In the genomic region with DNA sequence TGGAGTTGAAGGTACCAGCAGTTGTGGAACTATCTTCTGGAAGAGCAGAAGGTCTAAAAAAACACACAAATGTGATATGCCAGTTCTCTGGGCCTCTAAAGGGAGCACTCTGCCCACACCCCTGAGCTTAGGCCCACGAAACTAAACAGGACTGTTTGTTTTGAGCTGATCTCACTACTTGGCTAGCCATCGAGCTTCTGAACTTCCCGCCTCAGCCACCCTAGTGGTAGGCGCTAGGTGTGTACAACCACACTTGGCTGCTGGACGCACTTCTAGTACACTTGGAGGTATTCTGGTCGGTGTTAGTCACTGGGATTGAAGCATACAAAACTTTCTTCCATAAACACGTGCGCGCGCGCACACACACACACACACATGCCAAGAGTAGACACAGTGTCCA, we compare ENCODE assay signal across 29 mouse cellular contexts. TPM values are rescaled to one million over a fixed set of nuclear protein-coding genes. Genes with fewer than 3 reads are reported as not detected.
DNase-seq lines count a peak whose midpoint lies in the region; ATAC-seq and TF ChIP-seq lines count a peak whose summit lies in the region.
"Had no signal": no experiment of that assay in that cellular context is flagged by ENCODE, and none has a peak within 500 bp of the region (broad histone marks: within the 10 kb centered on the region; RNA-seq: fewer than 3 reads in every experiment).

No protein-coding gene starts in this region.

- H3K9ac ChIP-seq in liver, postnatal 0 days (replicated peaks), result no peak overlapping the region
- H3K9ac ChIP-seq: embryonic facial prominence, embryonic 12.5 days; forebrain, embryonic 13.5 days; forebrain, embryonic 15.5 days; forebrain, postnatal 0 days had no signal

- no peaks in the 10 kb centered on the region for H3K27me3 ChIP-seq in liver, postnatal 0 days (ENCODE audit: insufficient read depth, low read length)
- H3K27me3 ChIP-seq: embryonic facial prominence, embryonic 12.5 days; forebrain, embryonic 13.5 days; forebrain, embryonic 15.5 days had no signal

- H3K27ac ChIP-seq in liver, postnatal 0 days (ENCODE audit: low read depth), result no peak overlapping the region
- H3K27ac ChIP-seq in brown adipose tissue, adult 24 weeks (replicated peaks; ENCODE audit: low read depth, low read length), result peak overlapping the region; percentile 59
- H3K27ac ChIP-seq: embryonic facial prominence, embryonic 10.5 days; embryonic facial prominence, embryonic 12.5 days; forebrain, embryonic 13.5 days; forebrain, embryonic 15.5 days had no signal

- no peak for DNase-seq in liver, postnatal 0 days
- DNase-seq in liver, result no peak
- peak; percentile 31 for DNase-seq in lung, postnatal 36 days
- DNase-seq in lung, adult 2 months, result no peak
- no peak for DNase-seq in left cerebral cortex, adult 11 months (ENCODE audit: low spot score)
- no peak for DNase-seq in heart, adult 18-20 months
- DNase-seq: adrenal gland, adult 2 months; adrenal gland, postnatal 10 days; adrenal gland, postnatal 25 days; cerebellum, adult 11-12 months; cerebellum, adult 2 months; cerebellum, adult 9-10 months; cerebellum, postnatal 10 days; cerebellum, postnatal 25 days; forebrain, postnatal 0 days had no signal

- no peak for TF ChIP-seq EP300 in liver, postnatal 0 days (IDR thresholded peaks at IDR 0.05; ENCODE audit: low read depth)

- 86% methylated on average over 11 of the region's 11 CpGs for WGBS in liver, postnatal 0 days (ENCODE audit: insufficient replicate concordance)
- 78% methylated on average over 11 of the region's 11 CpGs for WGBS in lung, adult 2 months

- TF ChIP-seq POLR2A in lung, adult 2 months (IDR thresholded peaks at IDR 0.05; ENCODE audit: borderline replicate concordance, extremely low read depth, low read depth, low read length), result no peak

- TF ChIP-seq CTCF in liver, postnatal 0 days (IDR thresholded peaks at IDR 0.05; ENCODE audit: low read depth), result no peak
- TF ChIP-seq CTCF in lung, adult 2 months (IDR thresholded peaks at IDR 0.05; ENCODE audit: insufficient read depth, low read length), result no peak

- H3K36me3 ChIP-seq in liver, postnatal 0 days (replicated peaks; ENCODE audit: insufficient read depth, low read length), result peaks cover 35% of the 10 kb centered on the region

- H3K9me3 ChIP-seq in liver, postnatal 0 days (ENCODE audit: low read length), result no peaks in the 10 kb centered on the region
- H3K9me3 ChIP-seq: embryonic facial prominence, embryonic 10.5 days; embryonic facial prominence, embryonic 12.5 days; forebrain, embryonic 13.5 days; forebrain, embryonic 15.5 days had no signal

- ATAC-seq in liver, postnatal 0 days, result peak; percentile 38; the same call in 1 of the 2 replicates
- ATAC-seq: forebrain, embryonic 13.5 days; forebrain, embryonic 15.5 days; forebrain, postnatal 0 days had no signal

- H3K4me2 ChIP-seq in liver, postnatal 0 days (ENCODE audit: low read depth, low read length), result no peak overlapping the region
- H3K4me2 ChIP-seq: embryonic facial prominence, embryonic 12.5 days; forebrain, embryonic 13.5 days; forebrain, embryonic 15.5 days had no signal

- H3K4me3 ChIP-seq in liver, postnatal 0 days (ENCODE audit: low read depth, low read length), result no peak overlapping the region
- H3K4me3 ChIP-seq in lung, adult 2 months (replicated peaks; ENCODE audit: extremely low read depth, low read depth, low read length), result no peak overlapping the region
- H3K4me3 ChIP-seq in brown adipose tissue, adult 24 weeks (ENCODE audit: insufficient read depth, low read depth, low read length), result no peak overlapping the region
- H3K4me3 ChIP-seq: embryonic facial prominence, embryonic 10.5 days; embryonic facial prominence, embryonic 12.5 days; forebrain, embryonic 13.5 days; forebrain, embryonic 15.5 days had no signal

- peaks cover 28% of the 10 kb centered on the region for H3K4me1 ChIP-seq in liver, postnatal 0 days (ENCODE audit: insufficient read depth)
- no peaks in the 10 kb centered on the region; the same call in 1 of the 2 replicates for H3K4me1 ChIP-seq in lung, adult 2 months (ENCODE audit: control insufficient read depth, insufficient read depth, low read length)
- H3K4me1 ChIP-seq in brown adipose tissue, adult 24 weeks (ENCODE audit: control insufficient read depth, insufficient read depth, insufficient read length, low read length), result peaks cover 42% of the 10 kb centered on the region
- H3K4me1 ChIP-seq: embryonic facial prominence, embryonic 10.5 days; embryonic facial prominence, embryonic 12.5 days; forebrain, embryonic 13.5 days; forebrain, embryonic 15.5 days had no signal

RNA-seq across cellular contexts. Expression of a gene that starts 7.8 kb away (rescaled TPM):
- polyA plus RNA-seq in liver, postnatal 0 days (2015; fragmentation: Nextera tagmentation; extraction: Ambion mirVana), result 0.25 TPM in 1 of 2 replicates, not detected in the other
- 1.2 and 1.5 TPM in 2 replicates for polyA plus RNA-seq in lung, adult 2 months (2012; rRNA removed)
- polyA plus RNA-seq in brown adipose tissue, adult 24 weeks (2012; ENCODE audit: insufficient read depth, insufficient read length, missing spikeins), result not detected in 2 replicates
- under 1 TPM in 1 of 2 experiments, not detected in 1; 0.60 TPM for total RNA-seq in heart, adult 18-20 months (2021)
- total RNA-seq: ES-E14, MEL had no signal
- polyA plus RNA-seq: activated CD4-positive, CD25-positive, alpha-beta regulatory T cell, adult 4 months; forebrain, embryonic 11.5 days; forebrain, embryonic 15.5 days had no signal

RNA-seq across cellular contexts. Expression of a gene that starts 7.8 kb away (rescaled TPM):
- polyA plus RNA-seq in liver, postnatal 0 days (2015; fragmentation: Nextera tagmentation; extraction: Ambion mirVana), result 759 and 760 TPM in 2 replicates
- 71.4 and 105 TPM in 2 replicates for polyA plus RNA-seq in lung, adult 2 months (2012; rRNA removed)
- polyA plus RNA-seq in brown adipose tissue, adult 24 weeks (2012; ENCODE audit: insufficient read depth, insufficient read length, missing spikeins), result 2,383 and 2,841 TPM in 2 replicates
- 1,000 to 10,000 TPM; 1,290 to 1,427 TPM for total RNA-seq in heart, adult 18-20 months (2021)

RNA-seq across cellular contexts. Expression of a gene that starts 11.1 kb away (rescaled TPM):
- polyA plus RNA-seq in liver, postnatal 0 days (2015; fragmentation: Nextera tagmentation; extraction: Ambion mirVana), result 0.22 TPM in 1 of 2 replicates, not detected in the other
- polyA plus RNA-seq in lung, adult 2 months (2012; rRNA removed), result not detected in 2 replicates
- polyA plus RNA-seq in brown adipose tissue, adult 24 weeks (2012; ENCODE audit: insufficient read depth, insufficient read length, missing spikeins), result not detected in 2 replicates
- not detected for total RNA-seq in heart, adult 18-20 months (2021)
- total RNA-seq: adrenal gland, adult 2 months; adrenal gland, postnatal 10 days; adrenal gland, postnatal 25 days; adrenal gland, postnatal 4 days; ES-E14; forebrain, postnatal 0 days; MEL had no signal
- polyA plus RNA-seq: adrenal gland, adult 2 months; brain, embryonic 14.5 days; C2C12; cerebellum, adult 2 months; cortical plate, adult 2 months; embryonic facial prominence, embryonic 10.5 days; embryonic facial prominence, embryonic 12.5 days; embryonic facial prominence, embryonic 14.5 days; forebrain, embryonic 11.5 days; forebrain, embryonic 13.5 days; forebrain, embryonic 15.5 days; forebrain, postnatal 0 days had no signal

RNA-seq across cellular contexts. Expression of a gene that starts 11.2 kb away (rescaled TPM):
- polyA plus RNA-seq in liver, postnatal 0 days (2015; fragmentation: Nextera tagmentation; extraction: Ambion mirVana), result 0.70 and 1.4 TPM in 2 replicates
- polyA plus RNA-seq in lung, adult 2 months (2012; rRNA removed), result 6.6 and 14.2 TPM in 2 replicates
- 1.9 and 3.5 TPM in 2 replicates for polyA plus RNA-seq in brown adipose tissue, adult 24 weeks (2012; ENCODE audit: insufficient read depth, insufficient read length, missing spikeins)
- total RNA-seq in heart, adult 18-20 months (2021), result 1 to 10 TPM in 1 of 2 experiments, under 1 TPM in 1; 0.69 to 1.3 TPM

RNA-seq across cellular contexts. Expression of a gene that starts 14.9 kb away (rescaled TPM):
- polyA plus RNA-seq in liver, postnatal 0 days (2015; fragmentation: Nextera tagmentation; extraction: Ambion mirVana), result 12.6 and 16.2 TPM in 2 replicates
- 17.3 and 19.7 TPM in 2 replicates for polyA plus RNA-seq in lung, adult 2 months (2012; rRNA removed)
- 2.2 TPM in 1 of 2 replicates, not detected in the other for polyA plus RNA-seq in brown adipose tissue, adult 24 weeks (2012; ENCODE audit: insufficient read depth, insufficient read length, missing spikeins)
- 1 to 10 TPM; 1.1 to 2.2 TPM for total RNA-seq in heart, adult 18-20 months (2021)
- total RNA-seq: forebrain, postnatal 0 days; MEL had no signal
- polyA plus RNA-seq: brain, embryonic 14.5 days; cortical plate, adult 2 months; embryonic facial prominence, embryonic 10.5 days; forebrain, embryonic 11.5 days; forebrain, embryonic 13.5 days; forebrain, embryonic 15.5 days; forebrain, postnatal 0 days had no signal
